Mouse (Mus musculus): ENCODE measurements at regions not wholly inside any gene's neighbourhood (a gene's known extent, or its start where the extent isn't known, plus 50 kb on each side); places are given as distances from the start of the nearest gene placed in this dataset.

DNA sequence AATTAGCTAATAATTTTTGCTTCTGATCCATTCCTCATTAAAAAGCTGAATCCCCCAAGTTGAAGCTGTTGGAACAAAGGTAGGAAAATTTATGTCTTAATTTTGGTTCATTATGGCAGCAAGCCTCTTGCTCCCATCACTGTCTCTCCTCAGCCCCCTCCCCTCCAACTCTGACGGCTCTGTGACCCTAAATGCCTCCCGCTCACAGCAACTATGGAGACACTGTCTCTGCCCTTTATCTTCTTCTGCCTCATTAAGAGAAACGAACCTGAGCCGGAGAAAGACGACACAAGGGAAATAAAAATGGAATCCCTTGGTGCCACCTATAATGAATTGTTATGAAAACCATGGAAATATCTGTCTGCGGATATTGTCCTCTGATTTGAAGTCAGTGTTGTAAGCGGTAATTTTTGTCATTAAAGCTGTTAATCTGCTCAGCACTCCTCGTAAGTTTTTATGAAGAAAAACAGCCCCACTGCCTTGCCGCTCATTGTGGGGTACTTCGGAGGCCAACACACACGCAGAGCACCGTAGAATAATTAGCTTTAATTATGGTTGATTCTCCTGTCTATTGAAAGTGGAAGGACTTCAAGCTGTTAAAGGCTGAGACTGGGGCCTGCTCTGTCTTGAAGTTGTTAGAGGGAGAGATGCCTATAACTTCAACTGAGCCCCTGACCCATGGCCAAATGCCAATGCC lies 208.1 kb upstream of the Clint1 start:
- ATAC-seq (ENCODE audit: low TSS enrichment): no peak

DNA sequence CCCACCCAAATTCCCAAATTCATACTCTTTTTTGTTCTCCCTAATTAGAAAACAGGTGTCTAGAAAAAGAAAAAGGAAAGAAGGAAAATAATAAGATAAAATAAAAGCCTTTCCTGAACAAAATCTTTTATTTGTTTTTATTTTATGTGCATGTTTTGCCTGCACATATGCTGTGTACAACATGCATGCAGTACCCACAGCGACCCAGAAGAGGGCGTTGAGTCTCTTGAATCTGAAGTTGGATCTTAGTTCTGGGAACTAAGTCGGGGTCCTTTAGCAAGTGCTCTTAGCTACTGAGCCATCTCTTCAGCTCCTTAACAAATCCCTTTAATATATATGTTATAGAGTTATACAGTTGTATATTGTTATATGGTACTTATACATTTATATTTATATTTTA lies 206.0 kb upstream of the Clint1 start:
- no peak for ATAC-seq (ENCODE audit: low TSS enrichment)

DNA sequence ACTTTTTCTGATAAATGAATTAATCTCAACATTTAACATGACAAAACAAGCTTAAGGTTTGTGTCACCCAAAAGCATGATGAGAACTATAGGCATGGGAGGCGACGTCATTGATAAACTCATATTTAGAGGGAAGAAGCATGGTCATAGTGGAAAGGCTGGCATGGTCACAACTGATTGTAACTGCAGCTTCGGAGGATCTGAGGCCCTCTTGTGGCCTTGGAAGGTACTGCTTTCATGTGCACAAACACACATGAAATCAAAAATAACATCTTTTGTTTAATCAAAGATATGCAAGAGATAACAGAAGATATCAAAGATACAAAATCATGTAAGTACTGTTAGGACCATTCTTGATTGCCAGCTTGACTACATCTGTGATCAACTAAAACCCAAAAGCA lies 204.0 kb upstream of the Clint1 start:
- ATAC-seq (ENCODE audit: low TSS enrichment): no peak

DNA sequence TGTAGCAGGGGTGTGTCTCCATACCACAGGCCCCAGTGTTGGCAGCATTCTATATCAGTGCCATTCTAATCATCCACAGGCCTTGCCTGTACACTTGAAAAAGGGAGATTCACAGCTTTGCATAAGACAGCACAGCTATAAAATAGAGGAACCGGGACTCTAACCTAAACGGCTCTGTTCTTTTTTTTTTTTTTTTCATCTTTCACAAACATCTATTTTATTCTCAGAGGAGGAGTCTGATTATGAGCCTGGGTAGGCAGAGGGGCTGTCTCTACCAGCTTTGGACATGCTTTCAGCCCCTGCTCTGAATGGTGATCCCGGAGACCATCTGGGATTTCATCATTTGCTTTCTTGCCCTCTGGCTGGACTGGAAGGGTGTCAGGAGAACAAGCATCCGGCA lies 195.6 kb upstream of the Clint1 start:
- no peak for ATAC-seq (ENCODE audit: low TSS enrichment)

DNA sequence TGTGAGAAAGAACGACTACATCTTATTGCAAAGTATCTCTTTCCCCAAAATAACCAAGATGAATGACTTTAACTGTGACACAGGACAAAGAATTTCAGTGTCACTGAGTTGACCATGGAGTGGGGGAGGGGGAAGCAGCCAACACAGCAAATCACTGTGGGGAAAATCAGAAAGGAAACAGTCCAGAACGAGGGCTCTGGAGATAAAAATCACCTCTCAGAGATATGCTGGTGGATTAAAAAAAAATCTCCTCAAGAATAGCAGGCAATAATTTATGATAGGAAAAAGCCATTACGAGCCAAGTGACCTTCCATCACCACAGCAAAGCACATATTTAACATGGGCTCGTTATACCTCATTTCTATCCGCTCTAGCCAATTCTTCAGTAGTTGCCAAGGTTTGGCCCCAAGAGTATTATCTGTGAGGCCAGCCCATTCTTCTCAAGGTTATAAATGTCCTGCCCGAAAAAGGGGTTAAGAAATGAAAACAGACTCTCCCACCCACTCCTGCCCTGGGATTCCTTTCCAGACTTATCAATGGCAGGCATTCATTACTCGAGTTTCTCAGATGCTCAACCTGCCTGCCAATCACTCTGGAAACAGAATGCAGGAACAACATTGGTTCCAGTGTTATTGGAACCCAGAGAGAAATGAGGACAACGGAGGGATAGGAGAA lies 181.6 kb upstream of the Clint1 start:
- ATAC-seq (ENCODE audit: low TSS enrichment): no peak

DNA sequence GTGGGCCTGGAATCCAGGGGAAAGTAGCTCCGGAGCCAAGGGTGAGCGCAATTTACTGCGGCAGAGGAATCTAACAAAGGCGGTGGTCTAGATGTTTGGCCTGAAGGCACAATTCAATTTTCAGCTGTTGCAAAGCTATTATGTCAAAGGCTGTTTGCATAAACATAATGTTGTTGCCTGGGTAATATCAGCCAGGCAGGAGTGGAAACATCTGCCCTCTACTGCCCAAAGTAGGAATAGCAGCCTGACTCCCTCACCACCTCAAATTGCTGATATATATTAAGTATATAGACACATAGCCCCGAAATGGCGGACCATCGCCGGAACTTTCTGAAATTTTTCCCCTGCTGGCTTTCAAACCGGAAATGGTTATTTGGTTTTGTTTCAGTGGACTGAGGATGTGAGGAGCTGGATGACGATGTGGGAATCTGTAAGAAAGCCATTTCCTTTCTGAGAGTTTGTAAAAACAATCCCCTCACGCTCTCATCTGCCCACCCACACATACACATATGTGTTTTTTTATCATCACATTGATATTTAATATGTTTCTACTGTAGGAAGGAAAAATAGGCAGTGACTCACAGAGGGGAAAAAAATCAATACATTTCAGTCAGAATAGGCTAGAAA lies 173.1 kb upstream of the Clint1 start:
- peak; percentile 85; the same call in 1 of the 2 replicates for ATAC-seq (ENCODE audit: low TSS enrichment)

DNA sequence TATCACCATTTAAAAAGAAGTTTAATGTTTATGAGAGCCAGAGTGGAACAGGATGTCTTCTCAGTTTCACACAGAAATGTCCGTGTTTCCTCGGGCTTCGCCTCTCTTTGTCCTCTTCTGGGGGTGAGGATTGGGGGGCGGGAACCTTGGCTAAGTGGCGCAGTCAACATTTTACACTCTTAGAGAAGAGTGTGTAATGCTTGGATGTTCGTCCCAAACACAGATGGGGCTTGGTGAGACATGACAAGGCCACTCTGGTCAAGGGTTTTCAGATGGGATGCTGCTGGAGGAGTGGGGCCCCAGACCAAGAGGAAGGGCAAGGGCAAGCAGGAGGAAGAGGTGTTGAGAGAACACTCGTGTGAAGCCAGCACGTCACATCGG lies 172.6 kb upstream of the Clint1 start:
- ATAC-seq (ENCODE audit: low TSS enrichment): no peak

DNA sequence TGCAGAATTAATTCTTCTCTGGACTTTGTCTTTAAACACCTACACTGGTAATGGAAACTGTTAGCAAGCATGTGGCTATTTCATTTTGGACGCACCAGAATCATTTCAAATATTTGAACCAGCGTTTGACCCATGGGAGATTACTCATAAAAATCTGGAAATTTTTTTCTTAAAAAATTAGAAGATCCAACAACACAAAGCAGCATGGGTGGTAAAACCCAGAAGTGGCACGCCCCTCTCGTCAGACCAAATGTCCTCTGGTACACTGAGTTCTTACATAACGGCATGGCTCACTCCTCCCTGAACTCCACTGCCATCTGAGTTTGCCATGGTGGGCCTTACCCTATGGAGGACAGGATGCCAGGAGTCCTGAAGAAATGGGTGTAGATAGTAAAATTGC lies 166.3 kb upstream of the Clint1 start:
- ATAC-seq (ENCODE audit: low TSS enrichment): no peak

DNA sequence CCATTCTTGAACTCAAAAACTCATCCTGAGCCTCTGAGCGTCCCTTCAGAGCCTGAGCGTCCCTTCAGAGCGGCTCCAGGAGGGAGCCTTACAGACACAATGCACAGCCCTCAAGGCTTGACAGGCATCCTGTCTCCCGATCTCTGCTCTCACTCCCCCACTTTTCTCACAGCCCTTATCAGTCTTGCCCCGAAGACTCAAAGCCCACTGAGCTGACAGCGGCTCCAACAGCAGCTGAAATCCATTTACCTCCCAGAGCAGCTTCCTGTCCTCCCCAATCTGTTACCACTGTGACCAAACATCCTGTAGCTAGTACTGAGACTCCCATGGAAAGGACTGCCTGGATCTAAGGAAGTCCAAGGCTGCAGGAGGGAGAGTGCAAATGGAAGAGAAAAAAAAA lies 158.6 kb upstream of the Clint1 start:
- ATAC-seq (ENCODE audit: low TSS enrichment): no peak

DNA sequence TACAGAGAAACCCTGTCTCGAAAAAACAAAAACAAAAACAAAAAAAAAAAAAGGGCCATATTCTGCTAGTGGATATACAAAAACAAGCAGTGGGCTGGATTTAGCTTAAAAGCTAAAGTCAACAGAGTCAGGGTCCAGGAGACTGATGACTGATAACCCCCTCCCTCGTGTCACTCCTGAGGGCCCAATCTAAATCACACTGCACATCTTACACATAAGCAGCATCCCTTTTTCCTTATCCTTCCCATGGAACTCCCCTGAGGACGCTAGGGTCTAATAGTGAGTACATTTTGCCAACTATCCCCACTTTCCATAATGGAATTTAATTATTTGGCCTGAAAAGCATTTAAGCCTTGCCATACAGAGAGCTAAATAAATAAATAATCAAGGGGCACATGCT lies 150.3 kb upstream of the Clint1 start:
- no peak for ATAC-seq (ENCODE audit: low TSS enrichment)

DNA sequence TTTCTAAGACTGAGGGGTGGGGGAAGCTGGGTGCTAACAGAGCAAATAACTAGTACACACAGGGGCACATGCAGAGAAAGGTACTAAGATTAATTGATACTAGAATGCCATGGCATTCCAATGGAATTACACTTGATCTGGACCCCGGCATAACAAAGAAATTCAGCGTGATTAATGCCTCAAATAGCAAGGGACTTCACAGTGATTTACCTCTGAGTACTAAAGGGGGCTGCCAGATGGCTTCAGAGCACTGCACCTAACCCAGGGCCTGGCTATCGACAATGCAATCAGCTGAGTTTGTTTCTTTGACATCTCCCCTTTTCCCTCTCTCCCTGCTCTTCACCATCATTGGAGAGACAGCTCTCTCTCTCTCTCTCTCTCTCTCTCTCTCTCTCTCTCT lies 148.9 kb upstream of the Clint1 start:
- ATAC-seq (ENCODE audit: low TSS enrichment): no peak

DNA sequence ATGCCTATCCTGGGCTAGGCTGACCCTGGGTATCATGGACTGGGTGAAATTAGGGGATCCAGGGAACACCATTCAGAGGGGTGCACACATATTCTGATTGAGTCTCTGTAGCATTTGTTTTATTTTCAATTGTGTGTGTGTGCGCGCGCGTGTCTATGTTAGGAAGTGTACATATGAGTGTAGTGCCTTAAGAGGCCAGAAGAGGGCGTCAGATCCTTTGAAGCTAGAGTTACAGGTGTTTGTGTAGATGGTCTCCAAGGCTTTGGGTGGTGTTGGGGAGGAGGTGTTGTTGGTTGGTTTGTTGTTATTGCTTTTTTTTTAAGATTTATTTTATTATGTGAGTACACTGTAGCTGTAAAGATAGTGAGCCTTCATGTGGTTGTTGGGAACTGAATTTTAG lies 147.4 kb upstream of the Clint1 start:
- ATAC-seq (ENCODE audit: low TSS enrichment): no peak

DNA sequence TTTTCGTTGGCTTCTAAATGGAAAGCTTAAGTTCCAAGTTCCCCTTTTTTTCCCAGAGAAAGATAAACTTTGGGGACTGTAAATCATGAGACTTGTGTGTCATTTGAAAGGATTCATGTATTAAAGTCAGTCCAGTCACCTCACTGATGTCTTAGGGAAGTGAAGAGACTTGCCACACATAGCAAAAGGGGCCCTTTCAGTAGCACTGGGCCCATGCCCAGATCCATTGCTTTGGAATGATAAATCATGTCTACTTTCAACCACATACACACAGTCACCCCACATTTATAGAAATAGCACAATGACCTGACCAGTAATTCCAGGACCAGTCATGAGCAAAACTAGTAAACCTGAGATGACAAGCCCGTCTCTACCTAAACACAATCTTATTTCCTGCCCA lies 133.2 kb upstream of the Clint1 start:
- no peak for ATAC-seq (ENCODE audit: low TSS enrichment)

DNA sequence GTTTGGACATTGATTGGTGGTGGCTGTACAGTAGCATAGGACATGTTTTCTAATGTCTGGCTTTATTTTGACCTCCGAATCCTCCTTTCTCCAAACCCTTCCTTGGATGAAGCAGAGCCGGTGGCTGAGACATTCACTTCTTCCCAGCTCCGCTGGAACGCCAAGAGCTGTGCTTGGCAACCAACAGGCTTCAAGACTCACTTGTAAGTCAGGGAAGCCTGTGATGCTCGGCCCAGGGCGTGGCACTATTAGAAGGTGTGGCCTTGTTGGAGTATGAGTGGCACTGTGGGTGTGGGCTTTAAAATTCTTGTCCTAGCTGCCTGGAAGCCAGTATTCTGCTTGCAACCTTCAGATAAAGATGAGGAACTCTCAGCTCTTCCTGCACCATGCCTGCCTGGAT lies 132.0 kb upstream of the Clint1 start:
- ATAC-seq (ENCODE audit: low TSS enrichment): no peak

DNA sequence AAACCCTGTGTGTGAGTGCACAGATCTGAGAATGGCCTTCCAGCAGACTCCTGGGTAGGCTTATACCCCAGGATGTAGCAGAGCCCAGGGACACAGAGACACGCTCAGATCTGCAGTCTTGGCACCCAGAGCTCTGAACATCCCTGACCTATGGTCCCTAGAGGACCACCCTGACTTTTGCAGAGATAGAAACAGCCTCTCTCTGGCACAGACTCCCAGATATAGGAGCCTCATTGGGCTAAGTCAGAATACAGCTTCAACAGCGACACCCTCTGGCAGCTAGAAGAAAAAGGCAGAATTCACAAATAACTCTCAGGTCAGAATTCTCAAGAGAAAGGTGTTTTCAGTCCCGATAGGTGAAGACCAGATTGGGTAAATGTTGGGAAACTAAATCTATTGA lies 115.3 kb upstream of the Clint1 start:
- ATAC-seq (ENCODE audit: low TSS enrichment): peak; percentile 41

DNA sequence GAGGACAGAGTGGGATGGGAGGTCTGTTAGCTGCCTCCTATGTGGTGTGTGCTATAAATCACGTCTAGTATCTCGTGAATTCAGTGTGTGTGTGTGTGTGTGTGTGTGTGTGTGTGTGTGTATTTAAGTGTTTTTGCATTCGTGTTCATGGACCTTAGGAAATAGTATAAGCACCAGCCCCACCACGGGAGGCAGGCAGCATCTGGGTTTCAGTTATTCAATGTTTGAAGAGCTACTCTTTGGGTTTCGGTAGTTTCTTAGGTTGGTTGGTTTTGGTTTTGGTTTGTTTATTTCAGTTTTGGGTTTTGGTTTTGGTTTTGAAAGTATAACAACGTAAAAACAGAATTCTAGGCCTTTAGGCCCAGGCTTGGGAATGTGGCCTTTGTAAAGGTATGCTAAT lies 113.5 kb upstream of the Clint1 start:
- no peak for ATAC-seq (ENCODE audit: low TSS enrichment)

DNA sequence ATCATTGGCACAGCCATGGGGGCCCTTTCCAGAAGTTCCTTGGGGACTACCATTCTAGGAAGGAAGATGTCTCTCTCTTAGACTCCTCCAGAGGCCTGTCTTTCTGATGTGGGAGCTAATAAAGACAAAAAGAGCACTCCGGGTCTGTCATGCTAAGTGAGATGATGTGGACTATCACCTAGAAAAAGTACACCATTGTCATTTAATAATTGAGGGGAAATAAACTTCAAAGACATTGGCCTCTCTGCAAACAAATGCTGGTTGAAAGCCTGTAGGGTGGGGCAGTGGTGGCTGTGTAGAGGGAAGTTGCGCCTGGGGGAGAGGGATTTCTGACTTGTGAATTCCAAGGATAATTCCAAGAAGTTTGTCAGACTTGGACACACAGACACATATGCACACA lies 105.9 kb upstream of the Clint1 start:
- no peak for ATAC-seq (ENCODE audit: low TSS enrichment)

DNA sequence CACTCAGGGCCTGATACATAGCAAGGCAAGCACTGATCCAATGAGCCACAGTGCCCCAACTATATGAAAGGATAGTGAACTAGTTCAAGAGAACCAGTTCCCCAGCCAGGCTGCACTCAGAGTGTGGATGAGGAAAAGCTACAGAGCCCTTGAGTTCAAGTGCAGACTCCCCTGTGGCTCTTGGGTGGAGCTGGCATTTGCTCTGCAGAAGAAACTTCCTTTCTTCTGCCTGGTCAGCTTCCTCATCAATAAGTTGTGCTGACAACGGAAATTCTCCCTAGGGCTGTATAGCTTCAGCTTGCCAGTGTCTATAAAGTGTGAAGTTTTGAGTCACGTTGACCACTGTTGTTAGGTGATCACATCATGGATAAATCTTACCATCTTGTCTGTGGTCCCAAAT lies 101.6 kb upstream of the Clint1 start:
- no peak for ATAC-seq (ENCODE audit: low TSS enrichment)

DNA sequence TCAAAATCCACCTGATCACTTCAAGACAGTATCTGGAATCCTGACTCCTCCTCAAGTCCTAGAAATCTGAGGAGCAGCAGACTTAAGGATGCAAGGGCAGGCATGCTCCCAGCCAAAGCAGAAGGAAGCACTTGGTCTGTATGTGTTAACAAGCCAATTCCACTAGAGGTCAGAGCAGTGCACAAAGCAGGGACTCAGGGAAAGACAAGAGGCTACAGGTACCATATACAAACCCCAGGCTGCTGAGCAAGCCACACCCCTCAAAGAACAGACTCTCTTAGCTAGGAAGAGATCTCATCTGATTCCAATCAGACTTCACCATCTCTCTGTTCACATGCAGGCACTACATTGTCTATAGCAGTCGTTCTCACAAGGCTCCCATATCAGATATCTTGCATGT lies 99.6 kb upstream of the Clint1 start:
- peak; percentile 95 for ATAC-seq (ENCODE audit: low TSS enrichment)

DNA sequence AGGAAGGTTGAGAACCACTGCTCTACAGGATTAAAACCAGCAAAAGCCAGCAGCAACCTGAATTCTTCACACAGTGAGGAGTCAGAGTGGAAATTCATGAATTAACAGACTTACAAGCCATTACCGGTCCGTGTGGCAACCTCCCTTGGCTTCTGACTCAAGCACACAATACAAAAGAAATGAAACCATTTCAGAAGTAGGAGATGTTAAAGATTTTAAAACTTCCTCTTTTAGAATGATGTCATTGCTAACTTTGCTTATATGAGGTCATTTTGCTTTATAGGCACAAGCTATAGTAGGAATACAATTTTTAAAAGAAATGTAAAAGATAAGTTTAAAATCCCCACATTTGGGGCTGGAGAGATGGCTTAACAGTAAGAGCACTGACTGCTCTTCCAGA lies 99.1 kb upstream of the Clint1 start:
- ATAC-seq (ENCODE audit: low TSS enrichment): no peak

DNA sequence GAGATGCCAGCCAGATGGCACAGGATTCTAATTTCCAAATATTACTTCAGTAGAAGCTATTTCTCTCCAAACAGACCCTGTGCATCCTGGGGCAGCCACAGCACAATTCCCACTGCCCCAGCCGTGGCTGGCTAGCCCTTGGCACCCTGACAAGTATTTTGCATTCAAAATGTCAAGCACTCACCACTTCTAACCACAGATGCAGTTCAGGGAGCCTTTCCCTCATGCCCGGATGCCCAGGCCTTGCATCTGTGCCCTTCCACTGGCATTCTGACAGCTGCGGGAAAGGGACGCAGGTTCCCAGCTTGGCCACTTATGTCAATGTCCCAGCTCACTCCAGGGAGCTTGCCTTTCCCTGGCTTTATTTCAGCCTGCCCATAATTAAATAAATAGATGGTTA lies 84.8 kb upstream of the Clint1 start:
- ATAC-seq (ENCODE audit: low TSS enrichment): no peak

DNA sequence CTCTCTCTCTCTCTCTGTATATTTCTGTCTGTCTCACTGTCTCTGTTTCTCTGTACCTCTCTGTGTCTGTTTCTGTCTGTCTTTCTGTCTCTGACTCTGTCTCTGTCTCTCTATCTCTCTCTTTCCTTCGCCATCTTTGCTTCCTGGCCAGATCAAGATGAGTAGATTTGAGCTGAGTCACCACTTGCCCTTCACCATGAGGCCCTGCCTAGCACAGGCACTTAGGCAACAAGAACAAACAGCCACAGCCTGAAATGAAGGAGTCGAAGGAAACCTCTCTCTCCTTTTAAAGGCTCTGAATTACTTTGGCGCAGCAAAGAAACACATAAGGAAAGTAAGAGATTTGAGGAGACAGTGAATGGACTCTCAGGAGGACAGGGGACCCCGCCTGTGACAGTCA lies 69.4 kb upstream of the Clint1 start:
- ATAC-seq (ENCODE audit: low TSS enrichment): no peak

DNA sequence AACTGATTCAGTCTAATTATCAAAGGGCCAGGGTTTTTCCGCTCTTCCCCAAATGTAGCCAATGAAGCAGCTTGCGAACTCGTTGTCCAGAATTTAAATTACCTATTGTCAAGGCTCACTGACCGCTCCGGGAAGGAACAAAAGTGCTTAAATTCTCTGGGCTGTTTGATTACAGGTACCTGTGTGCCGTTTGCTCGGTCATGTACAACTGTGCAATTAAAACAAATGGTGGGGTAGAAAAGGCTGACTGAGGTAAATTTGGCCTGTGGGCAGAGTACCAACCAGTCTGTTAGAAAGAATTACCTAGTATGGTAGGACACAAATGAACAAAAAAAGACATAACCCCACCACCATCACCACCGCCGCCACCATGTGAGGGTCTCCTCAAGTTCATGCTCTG lies 66.0 kb upstream of the Clint1 start:
- no peak for ATAC-seq (ENCODE audit: low TSS enrichment)

DNA sequence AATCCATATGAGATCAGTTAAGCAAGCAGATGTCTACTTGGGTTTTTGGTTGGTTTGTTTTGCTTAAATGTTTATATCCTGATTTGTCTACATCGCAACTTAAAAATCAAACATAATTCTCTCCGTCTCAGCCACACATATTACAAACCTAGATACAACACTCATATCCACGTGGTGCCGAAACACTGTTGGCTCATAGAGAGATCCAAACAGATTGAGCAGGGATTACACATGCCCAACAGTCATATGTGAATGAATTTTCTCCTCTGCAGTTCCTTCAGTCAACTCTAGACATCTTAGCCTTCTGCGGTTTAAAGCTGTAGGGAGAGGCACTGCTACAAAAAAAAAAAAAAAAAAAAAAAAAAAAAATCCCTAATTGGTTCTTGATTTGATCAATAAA lies 64.4 kb upstream of the Clint1 start:
- ATAC-seq (ENCODE audit: low TSS enrichment): no peak

Data from frontal cortex, adult (tissue).